Mouse (Mus musculus) adrenal gland, adult 18-20 months (tissue): ENCODE measurements at regions not wholly inside any gene's neighbourhood (a gene's known extent, or its start where the extent isn't known, plus 50 kb on each side); places are given as distances from the start of the nearest gene placed in this dataset.
A peak's percentile ranks its signal among the peaks of the same experiment; 100 is the strongest.

Experiments used
- DNase-seq, 2 experiments: peaks; one replicate each; pipeline ENCODE4 v3.0.0; 2021 to 2022; ENCODE audit warnings: low spot score in 2 of 2

GRCm38 (mm10) chr2:103848923-103849700 lies 51.7 kb upstream of the Caprin1 start:
- peak in 1 of 2 experiments; percentile 66 for DNase-seq

GRCm38 (mm10) chr2:103849766-103850530 lies 52.5 kb upstream of the Caprin1 start:
- peak in 1 of 2 experiments; percentile 42 for DNase-seq

GRCm38 (mm10) chr2:103850531-103850816 lies 53.0 kb upstream of the Caprin1 start:
- DNase-seq, result peak in 1 of 2 experiments; percentile 36

GRCm38 (mm10) chr2:103851171-103851570 lies 53.7 kb upstream of the Caprin1 start:
- peak in 1 of 2 experiments; percentile 42 for DNase-seq

GRCm38 (mm10) chr2:103861226-103861625 lies 63.8 kb upstream of the Caprin1 start:
- no peak for DNase-seq

- DNase-seq, result no peak
These were observed 66.8 kb upstream of the Caprin1 start for GRCm38 (mm10) chr2:103864254-103864653.

- peak; percentile 57 to 70 for DNase-seq
These were observed 68.1 kb upstream of the Caprin1 start for GRCm38 (mm10) chr2:103865319-103866171.

- no peak for DNase-seq
These were observed 70.0 kb upstream of the Caprin1 start for GRCm38 (mm10) chr2:103867241-103867957.

- DNase-seq, result no peak
These were observed 70.5 kb upstream of the Caprin1 start for GRCm38 (mm10) chr2:103867958-103868330.

GRCm38 (mm10) chr2:103868655-103869054 lies 71.2 kb upstream of the Caprin1 start:
- DNase-seq, result no peak

GRCm38 (mm10) chr2:103871522-103872276 lies 74.2 kb upstream of the Caprin1 start:
- peak; percentile 65 to 73 for DNase-seq

- DNase-seq, result no peak
These were observed 74.8 kb upstream of the Caprin1 start for GRCm38 (mm10) chr2:103872277-103872636.

- DNase-seq, result no peak
These were observed 75.9 kb upstream of the Caprin1 start for GRCm38 (mm10) chr2:103873381-103873780.

- no peak for DNase-seq
These were observed 77.0 kb upstream of the Caprin1 start for GRCm38 (mm10) chr2:103874466-103874865.

GRCm38 (mm10) chr2:103875754-103876153 lies 78.3 kb upstream of the Caprin1 start:
- no peak for DNase-seq

- no peak for DNase-seq
These were observed 78.8 kb upstream of the Caprin1 start for GRCm38 (mm10) chr2:103876236-103876635.

- DNase-seq, result no peak
These were observed 76.6 kb upstream of the Lmo2 start for GRCm38 (mm10) chr2:103881026-103881763.

GRCm38 (mm10) chr2:103884926-103885325 lies 72.9 kb upstream of the Lmo2 start:
- no peak for DNase-seq

- no peak for DNase-seq
These were observed 69.8 kb upstream of the Lmo2 start for GRCm38 (mm10) chr2:103888023-103888422.
